Mouse (Mus musculus): ENCODE measurements around the gene Cma1. TPM values are rescaled to one million over a fixed set of nuclear protein-coding genes. Genes with fewer than 3 reads are reported as not detected.
A peak's percentile ranks its signal among the peaks of the same experiment; 100 is the strongest.
"Not testable (repeated sequence)": the region's sequence is repeated elsewhere in the genome, so short reads cannot be mapped to it uniquely, and the experiment has no call there.

The Cma1 gene
- 10 to 100 TPM in 1 of 2 experiments, 1 to 10 TPM in 1; 9.8 to 12.4 TPM for total RNA-seq (2021)

- DNase-seq = no peak
- intact Hi-C loops (cut with DNase I) = no loop called here
Observed at GRCm38 (mm10) chr14:55944575-55944974, at the start of gene Cma1. Cma1 (minus strand) TSS chr14:55944675.

GRCm38 (mm10) chr14:55987464-55987863 lies 43.0 kb upstream of the Cma1 start:
- intact Hi-C loops (cut with DNase I) = not testable (repeated sequence)

GRCm38 (mm10) chr14:55963900-55964299 lies 19.4 kb upstream of the Cma1 start:
- intact Hi-C loops (cut with DNase I) = not testable (repeated sequence)
- peak; percentile 25 for DNase-seq

More at GRCm38 (mm10) chr14:55987464-55987863, 43.0 kb upstream of the Cma1 start:
- not testable (repeated sequence) for DNase-seq

GRCm38 (mm10) chr14:55963263-55963662 lies 18.8 kb upstream of the Cma1 start:
- intact Hi-C loops (cut with DNase I) = no loop called here
- DNase-seq = no peak

- intact Hi-C loops (cut with DNase I) = no loop called here
Observed at GRCm38 (mm10) chr14:55950346-55951030, 6.0 kb upstream of the Cma1 start, which contains the start of gene Cma2. Cma2 (plus strand) TSS chr14:55950980.

GRCm38 (mm10) chr14:55946269-55946969 lies 1.9 kb upstream of the Cma1 start:
- intact Hi-C loops (cut with DNase I) = no loop called here
- DNase-seq = no peak

More at GRCm38 (mm10) chr14:55950346-55951030, 6.0 kb upstream of the Cma1 start, which contains the start of gene Cma2:
- no peak for DNase-seq

GRCm38 (mm10) chr14:55943601-55944000 lies 874 bp downstream of the Cma1 start:
- DNase-seq = no peak

GRCm38 (mm10) chr14:55940070-55940800 lies 4.2 kb downstream of the Cma1 start:
- DNase-seq = no peak
- intact Hi-C loops (cut with DNase I) = no loop called here

More at GRCm38 (mm10) chr14:55943601-55944000, 874 bp downstream of the Cma1 start:
- intact Hi-C loops (cut with DNase I) = no loop called here

- DNase-seq = peak; percentile 23
- intact Hi-C loops (cut with DNase I) = no loop called here
Observed at GRCm38 (mm10) chr14:55933586-55933985, 10.9 kb downstream of the Cma1 start.

GRCm38 (mm10) chr14:55929263-55929997 lies 15.0 kb downstream of the Cma1 start:
- no peak for DNase-seq
- intact Hi-C loops (cut with DNase I) = no loop called here

GRCm38 (mm10) chr14:55926847-55927246 lies 17.6 kb downstream of the Cma1 start:
- no peak for DNase-seq
- intact Hi-C loops (cut with DNase I) = no loop called here

GRCm38 (mm10) chr14:55922475-55923232 lies 21.8 kb downstream of the Cma1 start:
- intact Hi-C loops (cut with DNase I) = no loop called here
- no peak for DNase-seq

GRCm38 (mm10) chr14:55918240-55919082 lies 26.0 kb downstream of the Cma1 start:
- intact Hi-C loops (cut with DNase I) = no loop called here
- DNase-seq = peak; percentile 78

GRCm38 (mm10) chr14:55913406-55913805 lies 31.1 kb downstream of the Cma1 start:
- intact Hi-C loops (cut with DNase I) = no loop called here
- no peak for DNase-seq

- DNase-seq = no peak
- intact Hi-C loops (cut with DNase I) = loop anchor here (10.0 kb wide), 1 partner anchor 221 kb away; the partner anchor contains the start of gene Tinf2
Observed at GRCm38 (mm10) chr14:55905518-55905917, 39.0 kb downstream of the Cma1 start.

GRCm38 (mm10) chr14:55900414-55900755 lies 44.1 kb downstream of the Cma1 start:
- DNase-seq = no peak
- intact Hi-C loops (cut with DNase I) = loop anchor here (10.0 kb wide), 1 partner anchor 216 kb away; the partner anchor contains the start of gene Tinf2

- peak; percentile 89 for DNase-seq
- intact Hi-C loops (cut with DNase I) = loop anchor here (10.0 kb wide), 1 partner anchor 215 kb away; the partner anchor contains the start of gene Tinf2
Observed at GRCm38 (mm10) chr14:55899701-55900413, 44.6 kb downstream of the Cma1 start, which contains the start of gene Sdr39u1. Sdr39u1 (minus strand) TSS chr14:55900293.

- no peak for DNase-seq
- intact Hi-C loops (cut with DNase I) = no loop called here
Observed at GRCm38 (mm10) chr14:55898947-55899346, 45.5 kb downstream of the Cma1 start.
